Mouse (Mus musculus): ENCODE data around the gene Mrgprf. TPM values are rescaled to one million over a fixed set of nuclear protein-coding genes. Genes with fewer than 3 reads are reported as not detected.
A peak's percentile ranks its signal among the peaks of the same experiment; 100 is the strongest.

The Mrgprf gene
- total RNA-seq, 2 experiments from 2014 or later = 0.88 to 1.1 TPM

- DNase-seq (ENCODE audit: low spot score in 2 of 2) = no peak
Observed at GRCm38 (mm10) chr7:145334428-145335027, 33.9 kb downstream of the Mrgprf start.

- DNase-seq (ENCODE audit: low spot score in 2 of 2) = peak in 1 of 2 experiments; percentile 41
Observed at GRCm38 (mm10) chr7:145335199-145335598, 34.6 kb downstream of the Mrgprf start.

- no peak for DNase-seq (ENCODE audit: low spot score in 2 of 2)
Observed at GRCm38 (mm10) chr7:145335616-145336332, 35.1 kb downstream of the Mrgprf start.

GRCm38 (mm10) chr7:145337889-145338288 lies 37.3 kb downstream of the Mrgprf start:
- DNase-seq (ENCODE audit: low spot score in 2 of 2) = no peak

GRCm38 (mm10) chr7:145340248-145340904 lies 39.7 kb downstream of the Mrgprf start:
- DNase-seq (ENCODE audit: low spot score in 2 of 2) = no peak

Other genes starting within 250 kb of the Mrgprf start
- gene 1810010D01Rik, start 92.7 kb upstream of the Mrgprf start, total RNA-seq (2021) = not detected
- gene Tpcn2, start 16.8 kb upstream of the Mrgprf start, total RNA-seq (2021) = 1 to 10 TPM; 5.4 to 7.2 TPM
- gene Mrgprd, start 14.0 kb downstream of the Mrgprf start, total RNA-seq (2021) = not detected